Mouse (Mus musculus) heart, adult 2 months (tissue): Measurements from ENCODE around the gene Msi1.
"Not testable (repeated sequence)": the region's sequence is repeated elsewhere in the genome, so short reads cannot be mapped to it uniquely, and the experiment has no call there.

Experiments used
- CTCF ChIP-seq: fragments of 200-600 bp; IDR thresholded peaks from 2 replicates; pipeline ENCODE4 v1.8.1; 2022; ENCODE audit warnings: antibody characterized with exemption, mild to moderate bottlenecking, moderate library complexity
- EP300 ChIP-seq: fragments of 200-500 bp; IDR thresholded peaks from 2 replicates; pipeline ENCODE4 v1.6.1; 2011; ENCODE audit warnings: low read depth, low read length, control low read depth; ENCODE audit not compliant: insufficient read depth

DNA sequence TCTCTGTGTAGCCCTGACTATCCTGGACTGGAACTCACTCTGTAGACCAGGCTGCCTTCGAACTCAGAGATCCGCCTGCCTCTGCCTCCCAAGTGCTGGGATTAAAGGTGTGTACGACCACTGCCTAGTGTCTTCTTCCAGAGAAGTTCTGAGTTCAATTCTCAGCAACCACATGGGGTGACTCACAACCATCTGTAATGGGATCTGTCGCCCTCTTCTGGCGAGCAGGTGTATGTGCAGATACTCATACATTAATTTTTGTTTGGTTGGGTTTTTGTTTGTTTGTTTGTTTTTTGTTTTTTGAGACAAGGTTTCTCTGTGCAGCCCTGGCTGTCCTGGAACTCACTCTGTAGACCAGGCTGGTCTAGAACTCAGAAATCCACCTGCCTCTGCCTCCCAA lies 13.3 kb downstream of the Msi1 start:
- TF ChIP-seq CTCF = peak; percentile 80
- TF ChIP-seq EP300 = not testable (repeated sequence)
